Mouse (Mus musculus) left cerebral cortex, adult 9 months (tissue): ENCODE data around the gene Pitx1.

Experiments
- DNase-seq, 2 experiments: peaks; one replicate each; pipeline ENCODE4 v3.0.0; 2022; ENCODE audit warnings: low spot score in 2 of 2

The Pitx1 gene

DNA sequence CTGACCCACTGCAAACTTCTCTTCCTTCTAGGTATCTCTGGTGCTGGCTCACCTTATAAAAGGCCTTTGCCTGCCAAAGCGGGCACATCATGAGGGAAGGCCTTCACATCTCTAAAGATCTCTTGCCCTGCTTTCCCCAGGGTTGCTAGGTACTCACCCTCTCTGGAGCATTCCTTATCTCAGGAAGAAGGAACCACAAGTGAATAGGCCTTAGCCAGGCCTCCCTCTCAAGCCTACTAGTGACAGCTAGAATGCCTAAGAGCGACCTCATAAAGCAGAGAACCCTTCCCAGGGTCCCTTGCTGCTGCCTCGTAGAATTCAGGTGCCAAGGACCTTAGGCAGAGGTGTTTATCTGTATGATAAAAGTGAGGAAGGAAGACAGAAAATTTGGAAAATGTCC is 51.7 kb downstream of the Pitx1 start, which contains the start of gene Catsper3:
Catsper3 (plus strand) TSS at position 301 of the 400 bp plus-strand sequence.
- DNase-seq, result no peak

GRCm38 (mm10) chr13:55775056-55775455 is 60.9 kb downstream of the Pitx1 start:
- DNase-seq, result no peak
